Mouse (Mus musculus) limb, embryonic 14.5 days (tissue): Measurements from ENCODE around the gene Gadd45gip1. TPM values are rescaled to one million over a fixed set of nuclear protein-coding genes. Genes with fewer than 3 reads are reported as not detected.

Source experiments
- ATAC-seq: fragments of 200-750 bp; cut with Nextera tagmentation; 2 replicates; pipeline ENCODE4 v1.8.0; 2017; ENCODE audit warnings: low read depth, moderate number of reproducible peaks, moderate TSS enrichment; ENCODE audit not compliant: low FRiP score
- DNase-seq: peaks from one replicate; pipeline ENCODE4 v3.0.0-alpha.2; 2015; ENCODE audit warnings: low spot score
- H3K27ac ChIP-seq: fragments of 300-500 bp; sonication (generic); replicated peaks from 2 replicates; pipeline ENCODE4 v1.5.1; 2014; ENCODE audit warnings: low read depth, mild to moderate bottlenecking, low read length, moderate library complexity, mixed read lengths
- H3K27me3 ChIP-seq: fragments of 300-500 bp; sonication (generic); 2 replicates; pipeline ENCODE4 v1.6.1; 2014; ENCODE audit warnings: low read length, mixed read lengths; ENCODE audit not compliant: control insufficient read depth, insufficient read depth
- H3K36me3 ChIP-seq: fragments of 300-500 bp; sonication (generic); 2 replicates; pipeline ENCODE4 v1.6.1; 2014; ENCODE audit warnings: mild to moderate bottlenecking, low read length, moderate library complexity, mixed read lengths; ENCODE audit not compliant: control insufficient read depth, insufficient read depth
- H3K4me1 ChIP-seq: fragments of 300-500 bp; sonication (generic); 2 replicates; pipeline ENCODE4 v1.6.1; 2014; ENCODE audit warnings: antibody characterized with exemption, low read length, mixed read lengths; ENCODE audit not compliant: control insufficient read depth, insufficient read depth
- H3K4me2 ChIP-seq: fragments of 300-500 bp; sonication (generic); replicated peaks from 2 replicates; pipeline ENCODE4 v1.6.1; 2014; ENCODE audit warnings: low read depth, mild to moderate bottlenecking, low read length, moderate library complexity; ENCODE audit not compliant: severe bottlenecking
- H3K4me3 ChIP-seq: fragments of 300-500 bp; sonication (generic); replicated peaks from 2 replicates; pipeline ENCODE4 v1.5.1; 2014; ENCODE audit warnings: low read length
- H3K9ac ChIP-seq: fragments of 300-500 bp; sonication (generic); 2 replicates; pipeline ENCODE4 v1.6.1; 2014; ENCODE audit warnings: mild to moderate bottlenecking, low read depth, low read length, moderate library complexity; ENCODE audit not compliant: severe bottlenecking
- H3K9me3 ChIP-seq: fragments of 300-500 bp; sonication (generic); 2 replicates; pipeline ENCODE4 v1.6.1; 2016; ENCODE audit warnings: low read length; ENCODE audit not compliant: control insufficient read depth
- POLR2A ChIP-seq: fragments of 200-500 bp; IDR thresholded peaks from 2 replicates; pipeline ENCODE4 v1.8.0; 2012; ENCODE audit warnings: inconsistent platforms, mild to moderate bottlenecking, moderate library complexity, borderline replicate concordance; ENCODE audit not compliant: insufficient read depth, insufficient read length; ENCODE audit errors: extremely low read depth
- WGBS: fragments of 180-500 bp; shearing (Covaris S2); extraction: QIAGEN DNeasy Blood & Tissue Kit; methylation state at CpG from one replicate; pipeline ENCODE4 v1.1.7; 2014; 5-methylcytosine and 5-hydroxymethylcytosine counted together
- polyA plus RNA-seq, 2 experiments: library from polyadenylated mRNA; depleted of rRNA in 1 of 2; stranded (reverse) in 1 of 2; unstranded in 1 of 2; fragments of >200 nt; fragmentation: Nextera tagmentation in 1 of 2; extraction: Ambion mirVana in 1 of 2; gene quantifications; 2 replicates each; pipeline versions ENCODE4 v1.2.1 to v1.2.3; 2012 to 2014

Gadd45gip1 gene
- polyA plus RNA-seq, 2 experiments, result 44.9 to 45.6 TPM

GRCm38 (mm10) chr8:84837149-84837911 is 6.0 kb downstream of the Gadd45gip1 start:
- H3K4me3 ChIP-seq, result no peak overlapping the region
- DNase-seq (peak; percentile 75), ATAC-seq (peak; percentile 19; the same call in 1 of the 2 replicates)
- H3K27ac ChIP-seq, result no peak overlapping the region; the same call in 1 of the 2 replicates
- WGBS, result 34% methylated on average over 8 of the region's 8 CpGs
- no peak overlapping the region for H3K9ac ChIP-seq
- no peaks in the 10 kb centered on the region for H3K27me3 ChIP-seq
- H3K9me3 ChIP-seq, result no peaks in the 10 kb centered on the region
- no peak for TF ChIP-seq POLR2A
- H3K4me2 ChIP-seq, result no peak overlapping the region
- H3K4me1 ChIP-seq, result peaks cover 15% of the 10 kb centered on the region; the same call in 1 of the 2 replicates
- H3K36me3 ChIP-seq, result peaks cover 70% of the 10 kb centered on the region

- no peaks in the 10 kb centered on the region for H3K9me3 ChIP-seq
- WGBS, result 77% methylated on average over 15 of the region's 15 CpGs
- H3K9ac ChIP-seq, result no peak overlapping the region
Measured at GRCm38 (mm10) chr8:84837912-84838470, 6.7 kb downstream of the Gadd45gip1 start.

GRCm38 (mm10) chr8:84838513-84838912 is 7.2 kb downstream of the Gadd45gip1 start:
- peaks cover 11% of the 10 kb centered on the region; the same call in 1 of the 2 replicates for H3K4me1 ChIP-seq
- no peaks in the 10 kb centered on the region for H3K9me3 ChIP-seq
- H3K4me2 ChIP-seq, result no peak overlapping the region
- no peak for TF ChIP-seq POLR2A
- no peak overlapping the region for H3K9ac ChIP-seq
- 90% methylated on average over 5 of the region's 5 CpGs for WGBS
- DNase-seq, result no peak
- no peak overlapping the region for H3K27ac ChIP-seq
- ATAC-seq, result no peak
- H3K27me3 ChIP-seq, result no peaks in the 10 kb centered on the region
- H3K4me3 ChIP-seq, result no peak overlapping the region
- H3K36me3 ChIP-seq, result peaks cover 80% of the 10 kb centered on the region

More at GRCm38 (mm10) chr8:84837912-84838470, 6.7 kb downstream of the Gadd45gip1 start:
- TF ChIP-seq POLR2A, result no peak
- H3K27ac ChIP-seq, result no peak overlapping the region
- H3K36me3 ChIP-seq, result peaks cover 76% of the 10 kb centered on the region
- H3K4me2 ChIP-seq, result no peak overlapping the region
- H3K4me1 ChIP-seq, result peaks cover 12% of the 10 kb centered on the region; the same call in 1 of the 2 replicates
- no peak overlapping the region for H3K4me3 ChIP-seq
- ATAC-seq (no peak), DNase-seq (no peak)
- no peaks in the 10 kb centered on the region for H3K27me3 ChIP-seq

- peak overlapping the region; percentile 86 for H3K9ac ChIP-seq
- no peak for TF ChIP-seq POLR2A
- H3K4me1 ChIP-seq, result peaks cover 14% of the 10 kb centered on the region; the same call in 1 of the 2 replicates
- no peaks in the 10 kb centered on the region for H3K27me3 ChIP-seq
- DNase-seq, result no peak
- H3K4me2 ChIP-seq, result peak overlapping the region; percentile 59
- H3K27ac ChIP-seq, result 0 out of 2 replicates have a peak overlapping the region, but pooled peaks have one; percentile 83
- peak overlapping the region; percentile 83 for H3K4me3 ChIP-seq
- peaks cover 80% of the 10 kb centered on the region for H3K36me3 ChIP-seq
- 93% methylated on average over 2 of the region's 2 CpGs for WGBS
- H3K9me3 ChIP-seq, result no peaks in the 10 kb centered on the region
- ATAC-seq, result no peak
Measured at GRCm38 (mm10) chr8:84839411-84839810, 8.1 kb downstream of the Gadd45gip1 start.

GRCm38 (mm10) chr8:84839875-84840247 is 8.5 kb downstream of the Gadd45gip1 start:
- H3K9me3 ChIP-seq, result no peaks in the 10 kb centered on the region
- 4% methylated on average over 7 of the region's 7 CpGs for WGBS
- peaks cover 80% of the 10 kb centered on the region for H3K36me3 ChIP-seq
- H3K4me2 ChIP-seq, result peak overlapping the region; percentile 59
- DNase-seq (no peak), ATAC-seq (no peak)
- H3K4me3 ChIP-seq, result peak overlapping the region; percentile 83
- no peaks in the 10 kb centered on the region for H3K27me3 ChIP-seq
- peak overlapping the region; percentile 83 for H3K27ac ChIP-seq
- no peak for TF ChIP-seq POLR2A
- peaks cover 18% of the 10 kb centered on the region; the same call in 1 of the 2 replicates for H3K4me1 ChIP-seq
- peak overlapping the region; percentile 86 for H3K9ac ChIP-seq
